Mouse (Mus musculus) frontal cortex, postnatal 25 days (tissue): ENCODE results near the gene Tmtc2.

Experiments used
- DNase-seq, 2 experiments: peaks; one replicate each; pipeline ENCODE4 v3.0.0; 2022; ENCODE audit warnings: low spot score in 2 of 2

The Tmtc2 gene

GRCm38 (mm10) chr10:105165291-105165690, 409.0 kb downstream of the Tmtc2 start:
- DNase-seq, result no peak

GRCm38 (mm10) chr10:105153789-105154188, 420.5 kb downstream of the Tmtc2 start:
- DNase-seq, result no peak

DNA sequence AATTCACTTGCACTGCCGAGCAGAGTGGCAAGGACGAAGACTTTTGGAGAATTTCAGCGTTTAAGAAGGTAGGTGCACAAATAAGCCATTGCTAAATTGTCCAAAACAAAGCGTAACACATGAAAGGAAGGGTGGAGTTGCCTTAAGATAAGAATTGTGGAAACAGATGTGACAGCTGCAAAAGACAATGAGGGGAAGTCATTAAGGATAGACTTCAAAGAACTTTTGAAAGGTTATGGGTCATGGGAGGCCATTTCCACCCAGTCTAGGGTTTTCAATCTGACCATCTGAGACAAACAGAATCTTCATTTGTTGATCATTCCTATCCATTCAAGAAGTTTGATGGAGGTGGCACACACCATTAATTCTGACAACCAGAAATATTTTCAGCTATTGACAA, 429.9 kb downstream of the Tmtc2 start:
- DNase-seq, result no peak

- DNase-seq, result no peak
Observed at GRCm38 (mm10) chr10:105142201-105142600, 432.1 kb downstream of the Tmtc2 start.
